Mouse (Mus musculus): ENCODE measurements around the gene Zgrf1.

GRCm38 (mm10) chr3:127513699-127514098 lies 39.6 kb upstream of the Zgrf1 start:
- TF ChIP-seq CTCF (conservative IDR thresholded peaks at IDR 0.05; ENCODE audit: low read length), result no peak
- no peak for TF ChIP-seq NANOG (IDR thresholded peaks at IDR 0.05; ENCODE audit: borderline replicate concordance, low read length)
- TF ChIP-seq POU5F1 (IDR thresholded peaks at IDR 0.05; ENCODE audit: borderline replicate concordance, low read length), result no peak
